Mouse (Mus musculus): ENCODE data around the gene Mapk14. TPM values are rescaled to one million over a fixed set of nuclear protein-coding genes. Genes with fewer than 3 reads are reported as not detected.

The Mapk14 gene
- polyA plus RNA-seq, 1 experiment from 2014 or later = 30.7 TPM

- WGBS = 82% methylated on average over 7 of the region's 7 CpGs
- peaks cover 28% of the 10 kb centered on the region for H3K4me1 ChIP-seq
- no peaks in the 10 kb centered on the region for H3K36me3 ChIP-seq
- H3K9me3 ChIP-seq = no peaks in the 10 kb centered on the region
- no peaks in the 10 kb centered on the region for H3K27me3 ChIP-seq
- no peak overlapping the region for H3K4me2 ChIP-seq (replicated peaks)
- no peak for ATAC-seq (replicated peaks)
- no peak overlapping the region for H3K4me3 ChIP-seq
- no peak overlapping the region for H3K9ac ChIP-seq (replicated peaks)
- H3K27ac ChIP-seq (replicated peaks) = no peak overlapping the region
Observed at GRCm38 (mm10) chr17:28699789-28700188, 8.7 kb downstream of the Mapk14 start.

GRCm38 (mm10) chr17:28701171-28701570 lies 10.0 kb downstream of the Mapk14 start:
- Histone ChIP-seq H3K4me3 (no peak overlapping the region), H3K36me3 (no peaks in the 10 kb centered on the region), H3K9ac (replicated peaks) (no peak overlapping the region), H3K27me3 (no peaks in the 10 kb centered on the region), H3K4me2 (replicated peaks) (no peak overlapping the region), H3K9me3 (no peaks in the 10 kb centered on the region), H3K27ac (replicated peaks) (no peak overlapping the region), H3K4me1 (peaks cover 25% of the 10 kb centered on the region)
- no peak for ATAC-seq (replicated peaks)
- 96% methylated on average over 4 of the region's 4 CpGs for WGBS

GRCm38 (mm10) chr17:28701737-28702136 lies 10.6 kb downstream of the Mapk14 start:
- no peaks in the 10 kb centered on the region for H3K27me3 ChIP-seq
- no peak overlapping the region for H3K4me2 ChIP-seq (replicated peaks)
- 88% methylated on average over 3 of the region's 3 CpGs for WGBS
- H3K36me3 ChIP-seq = no peaks in the 10 kb centered on the region
- no peak overlapping the region for H3K4me3 ChIP-seq
- peaks cover 20% of the 10 kb centered on the region for H3K4me1 ChIP-seq
- H3K27ac ChIP-seq (replicated peaks) = no peak overlapping the region
- ATAC-seq (replicated peaks) = no peak
- H3K9me3 ChIP-seq = no peaks in the 10 kb centered on the region
- no peak overlapping the region for H3K9ac ChIP-seq (replicated peaks)

GRCm38 (mm10) chr17:28702646-28703045 lies 11.5 kb downstream of the Mapk14 start:
- peaks cover 12% of the 10 kb centered on the region for H3K4me1 ChIP-seq
- H3K27me3 ChIP-seq = no peaks in the 10 kb centered on the region
- H3K4me3 ChIP-seq = no peak overlapping the region
- no peaks in the 10 kb centered on the region for H3K36me3 ChIP-seq
- H3K9me3 ChIP-seq = no peaks in the 10 kb centered on the region
- no peak for ATAC-seq (replicated peaks)
- 83% methylated on average over 2 of the region's 2 CpGs for WGBS
- H3K27ac ChIP-seq (replicated peaks) = no peak overlapping the region
- H3K9ac ChIP-seq (replicated peaks) = no peak overlapping the region
- H3K4me2 ChIP-seq (replicated peaks) = no peak overlapping the region

GRCm38 (mm10) chr17:28706697-28707096 lies 15.6 kb downstream of the Mapk14 start:
- Histone ChIP-seq H3K4me2 (replicated peaks) (no peak overlapping the region), H3K4me3 (no peak overlapping the region), H3K27ac (replicated peaks) (no peak overlapping the region), H3K9me3 (no peaks in the 10 kb centered on the region), H3K4me1 (0 out of 2 replicates have a peak, but pooled peaks cover 3% of the 10 kb centered on the region), H3K36me3 (no peaks in the 10 kb centered on the region), H3K27me3 (no peaks in the 10 kb centered on the region), H3K9ac (replicated peaks) (no peak overlapping the region)
- ATAC-seq (replicated peaks) = no peak
- WGBS = 34% methylated on average over 1 of the region's 1 CpGs

- H3K4me2 ChIP-seq (replicated peaks) = no peak overlapping the region
- H3K4me1 ChIP-seq = 0 out of 2 replicates have a peak, but pooled peaks cover 3% of the 10 kb centered on the region
- H3K4me3 ChIP-seq = no peak overlapping the region
- no peak for ATAC-seq (replicated peaks)
- no peaks in the 10 kb centered on the region for H3K27me3 ChIP-seq
- 82% methylated on average over 3 of the region's 3 CpGs for WGBS
- no peak overlapping the region for H3K27ac ChIP-seq (replicated peaks)
- H3K9me3 ChIP-seq = no peaks in the 10 kb centered on the region
- H3K9ac ChIP-seq (replicated peaks) = no peak overlapping the region
- no peaks in the 10 kb centered on the region for H3K36me3 ChIP-seq
Observed at GRCm38 (mm10) chr17:28707136-28707627, 16.1 kb downstream of the Mapk14 start.

- ATAC-seq (replicated peaks) = no peak
- H3K4me2 ChIP-seq (replicated peaks) = no peak overlapping the region
- H3K27me3 ChIP-seq = no peaks in the 10 kb centered on the region
- no peaks in the 10 kb centered on the region for H3K9me3 ChIP-seq
- 0 out of 2 replicates have a peak, but pooled peaks cover 3% of the 10 kb centered on the region for H3K4me1 ChIP-seq
- no peaks in the 10 kb centered on the region for H3K36me3 ChIP-seq
- no peak overlapping the region for H3K9ac ChIP-seq (replicated peaks)
- H3K4me3 ChIP-seq = no peak overlapping the region
- 91% methylated on average over 2 of the region's 2 CpGs for WGBS
- no peak overlapping the region for H3K27ac ChIP-seq (replicated peaks)
Observed at GRCm38 (mm10) chr17:28707816-28708215, 16.7 kb downstream of the Mapk14 start.

- Histone ChIP-seq H3K36me3 (peaks cover 4% of the 10 kb centered on the region), H3K4me2 (replicated peaks) (no peak overlapping the region), H3K27me3 (no peaks in the 10 kb centered on the region), H3K4me1 (0 out of 2 replicates have a peak, but pooled peaks cover 3% of the 10 kb centered on the region), H3K9ac (replicated peaks) (no peak overlapping the region), H3K27ac (replicated peaks) (no peak overlapping the region), H3K4me3 (no peak overlapping the region), H3K9me3 (no peaks in the 10 kb centered on the region)
- WGBS = 45% methylated on average over 2 of the region's 2 CpGs
- ATAC-seq (replicated peaks) = no peak
Observed at GRCm38 (mm10) chr17:28708989-28709388, 17.9 kb downstream of the Mapk14 start.

GRCm38 (mm10) chr17:28709552-28710290 lies 18.6 kb downstream of the Mapk14 start:
- H3K4me1 ChIP-seq = 0 out of 2 replicates have a peak, but pooled peaks cover 3% of the 10 kb centered on the region
- 91% methylated on average over 8 of the region's 8 CpGs for WGBS
- no peaks in the 10 kb centered on the region for H3K27me3 ChIP-seq
- H3K36me3 ChIP-seq = peaks cover 9% of the 10 kb centered on the region
- no peak overlapping the region for H3K27ac ChIP-seq (replicated peaks)
- no peak overlapping the region for H3K9ac ChIP-seq (replicated peaks)
- ATAC-seq (replicated peaks) = no peak
- H3K4me2 ChIP-seq (replicated peaks) = no peak overlapping the region
- H3K9me3 ChIP-seq = no peaks in the 10 kb centered on the region
- no peak overlapping the region for H3K4me3 ChIP-seq

GRCm38 (mm10) chr17:28710291-28710688 lies 19.2 kb downstream of the Mapk14 start:
- no peak for ATAC-seq (replicated peaks)
- H3K4me1 ChIP-seq = 0 out of 2 replicates have a peak, but pooled peaks cover 3% of the 10 kb centered on the region

GRCm38 (mm10) chr17:28711237-28711636 lies 20.1 kb downstream of the Mapk14 start:
- ATAC-seq (replicated peaks) = no peak
- WGBS = 89% methylated on average over 6 of the region's 6 CpGs
- H3K9ac ChIP-seq (replicated peaks) = no peak overlapping the region
- H3K9me3 ChIP-seq = no peaks in the 10 kb centered on the region
- no peak overlapping the region for H3K4me2 ChIP-seq (replicated peaks)
- H3K4me3 ChIP-seq = no peak overlapping the region
- peaks cover 16% of the 10 kb centered on the region for H3K36me3 ChIP-seq
- no peak overlapping the region for H3K27ac ChIP-seq (replicated peaks)
- H3K4me1 ChIP-seq = 0 out of 2 replicates have a peak, but pooled peaks cover 3% of the 10 kb centered on the region
- no peaks in the 10 kb centered on the region for H3K27me3 ChIP-seq

More at GRCm38 (mm10) chr17:28710291-28710688, 19.2 kb downstream of the Mapk14 start:
- H3K9me3 ChIP-seq = no peaks in the 10 kb centered on the region
- H3K36me3 ChIP-seq = peaks cover 11% of the 10 kb centered on the region
- H3K9ac ChIP-seq (replicated peaks) = no peak overlapping the region
- H3K4me2 ChIP-seq (replicated peaks) = no peak overlapping the region
- no peak overlapping the region for H3K27ac ChIP-seq (replicated peaks)
- 93% methylated on average over 8 of the region's 8 CpGs for WGBS
- no peaks in the 10 kb centered on the region for H3K27me3 ChIP-seq
- H3K4me3 ChIP-seq = no peak overlapping the region

GRCm38 (mm10) chr17:28712305-28712704 lies 21.2 kb downstream of the Mapk14 start:
- no peak for ATAC-seq (replicated peaks)
- H3K4me2 ChIP-seq (replicated peaks) = no peak overlapping the region
- WGBS = 95% methylated on average over 6 of the region's 6 CpGs
- no peak overlapping the region for H3K9ac ChIP-seq (replicated peaks)
- no peak overlapping the region for H3K4me3 ChIP-seq
- no peak overlapping the region for H3K27ac ChIP-seq (replicated peaks)
- H3K9me3 ChIP-seq = no peaks in the 10 kb centered on the region
- no peaks in the 10 kb centered on the region for H3K27me3 ChIP-seq
- 0 out of 2 replicates have a peak, but pooled peaks cover 3% of the 10 kb centered on the region for H3K4me1 ChIP-seq
- H3K36me3 ChIP-seq = peaks cover 16% of the 10 kb centered on the region

Measured in forebrain, embryonic 15.5 days (tissue).